Mouse (Mus musculus) frontal cortex, postnatal 36 days (tissue): Measurements from ENCODE around the gene Mbnl2.

ENCODE experiments used
- DNase-seq, 2 experiments: peaks; one replicate each; pipeline ENCODE4 v3.0.0; 2022; ENCODE audit warnings: low spot score in 2 of 2

Mbnl2 gene

DNA sequence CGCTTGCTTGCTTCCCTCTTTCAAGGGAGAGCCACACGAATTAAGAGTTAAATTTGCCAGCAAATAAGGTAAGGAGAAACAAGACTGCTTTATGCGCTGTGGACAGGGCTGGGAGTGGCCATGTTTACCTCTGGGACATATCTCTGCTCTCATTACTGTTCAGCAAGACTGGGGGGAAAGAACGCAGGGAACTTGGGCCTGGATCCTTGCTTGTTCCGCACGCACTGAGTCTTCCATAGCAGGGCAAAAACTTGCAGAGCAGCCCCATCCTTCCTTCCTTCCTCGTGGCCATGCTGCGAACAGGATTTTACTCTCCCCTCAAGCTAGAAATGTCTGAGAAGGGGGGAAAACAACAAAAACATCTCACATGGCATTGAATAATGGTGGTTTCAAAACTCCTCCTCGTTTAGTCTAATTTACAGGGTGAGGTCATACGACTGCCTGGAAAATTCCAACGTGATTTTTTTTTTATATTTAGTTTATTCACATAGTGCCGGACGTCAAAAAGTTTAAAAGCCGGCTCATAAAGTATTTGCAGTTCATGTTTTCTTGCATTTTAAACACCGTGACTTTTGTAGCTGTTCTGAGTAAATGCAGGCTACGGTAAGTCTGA lies 21.8 kb downstream of the Mbnl2 start:
- DNase-seq, result no peak

DNA sequence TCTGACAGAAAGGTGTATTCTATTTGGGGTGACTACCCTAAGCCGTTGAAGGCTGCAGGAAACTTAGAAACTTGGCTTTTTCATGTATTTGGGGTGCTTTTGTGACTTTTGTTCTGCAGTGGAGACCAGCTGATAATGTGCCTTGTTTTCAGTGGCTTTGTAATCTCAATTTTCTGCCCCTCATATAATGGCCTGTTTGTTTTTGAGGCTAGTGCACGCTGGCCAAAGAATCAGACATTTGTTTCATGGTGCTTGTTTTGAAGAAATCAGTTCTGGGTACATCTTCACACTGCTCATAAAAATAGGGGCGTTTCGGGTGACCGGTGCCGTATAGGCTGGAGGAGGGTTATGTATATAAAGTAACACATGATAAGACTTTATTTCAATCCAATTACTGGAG lies 22.4 kb downstream of the Mbnl2 start:
- no peak for DNase-seq

GRCm38 (mm10) chr14:120298439-120298838 lies 23.0 kb downstream of the Mbnl2 start:
- DNase-seq, result no peak

- DNase-seq, result no peak
Observed at GRCm38 (mm10) chr14:120299716-120300115, 24.2 kb downstream of the Mbnl2 start.

DNA sequence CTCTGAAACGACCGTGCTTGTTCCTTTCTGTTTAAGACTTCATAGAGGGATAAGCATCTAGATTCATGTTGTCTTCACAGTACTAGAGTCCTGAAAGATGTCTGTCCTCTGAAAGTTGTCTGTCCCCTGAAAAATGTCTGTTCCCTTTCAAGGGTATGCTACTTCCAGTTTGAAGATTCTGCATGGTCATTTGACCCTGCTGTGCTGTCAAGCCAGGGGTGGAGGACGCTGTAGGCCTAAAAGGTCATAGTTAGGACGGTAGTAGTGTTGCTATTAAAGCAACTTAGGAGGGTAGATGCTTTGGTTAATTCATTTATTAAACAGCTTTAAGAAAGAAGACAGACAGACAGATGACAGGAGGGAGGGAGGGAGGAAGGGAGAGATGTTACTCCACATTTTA lies 24.7 kb downstream of the Mbnl2 start:
- no peak for DNase-seq

GRCm38 (mm10) chr14:120300814-120301213 lies 25.3 kb downstream of the Mbnl2 start:
- no peak for DNase-seq

- DNase-seq, result no peak
Observed at GRCm38 (mm10) chr14:120302913-120303548, 27.6 kb downstream of the Mbnl2 start.

- DNase-seq, result no peak
Observed at GRCm38 (mm10) chr14:120306229-120306628, 30.8 kb downstream of the Mbnl2 start.

DNA sequence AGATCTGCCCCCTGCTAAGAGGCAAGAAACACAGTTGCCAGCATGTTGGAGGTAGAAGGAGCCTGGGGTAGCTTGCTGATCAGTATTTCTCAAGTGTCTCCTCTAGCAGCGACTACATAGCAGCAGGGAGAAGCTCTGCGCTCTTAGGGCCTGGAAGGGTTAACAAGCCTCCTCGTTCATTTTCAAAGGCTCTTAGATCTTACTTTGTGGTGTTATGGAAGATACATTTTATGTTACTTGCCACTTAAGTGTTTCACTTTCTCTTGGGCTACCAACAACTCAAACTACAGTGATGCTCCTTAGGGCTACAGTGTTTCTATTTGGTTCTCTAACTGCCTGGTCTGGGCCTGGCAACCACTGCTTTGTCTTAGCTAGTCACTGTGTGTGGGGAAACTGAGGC lies 31.9 kb downstream of the Mbnl2 start:
- no peak for DNase-seq

GRCm38 (mm10) chr14:120307963-120308362 lies 32.5 kb downstream of the Mbnl2 start:
- DNase-seq, result peak in 1 of 2 experiments; percentile 46

- no peak for DNase-seq
Observed at GRCm38 (mm10) chr14:120309691-120310090, 34.2 kb downstream of the Mbnl2 start.

DNA sequence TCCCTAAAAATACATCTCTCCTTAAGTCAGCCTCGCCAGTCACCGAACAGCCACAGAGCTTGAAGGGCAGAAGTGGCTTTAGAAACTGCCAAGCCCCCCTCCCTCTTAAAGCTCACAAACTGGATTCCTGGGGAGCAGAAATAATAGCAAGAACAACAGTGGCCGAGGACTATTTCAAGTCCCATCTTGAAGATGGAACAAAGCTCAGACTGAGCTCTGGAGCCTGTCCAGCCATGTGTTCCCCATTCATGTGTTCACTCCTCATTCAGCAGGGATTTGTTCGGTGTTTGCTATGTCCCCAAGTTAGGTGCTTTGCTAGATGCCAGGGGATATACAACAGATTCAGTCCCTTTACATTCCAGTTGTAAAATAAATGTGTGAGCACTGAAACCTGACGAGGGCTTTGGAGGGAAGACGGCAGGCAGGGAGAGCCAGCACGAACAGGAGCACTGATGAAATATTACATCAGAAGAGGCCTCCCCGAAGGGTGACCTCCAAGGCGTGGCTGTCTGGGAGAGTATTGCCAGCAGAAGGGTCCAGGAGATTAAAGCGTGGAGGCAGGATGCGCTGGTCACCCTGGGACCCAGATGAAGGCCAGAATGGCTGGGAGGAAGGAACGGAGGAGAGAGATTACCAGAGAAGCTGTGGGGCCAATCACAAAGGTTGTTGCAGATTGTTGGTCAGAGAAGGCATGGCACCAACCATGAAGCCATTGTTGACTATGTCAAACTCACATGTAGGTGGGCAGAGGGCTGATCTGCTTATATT lies 36.0 kb downstream of the Mbnl2 start:
- DNase-seq, result no peak

DNA sequence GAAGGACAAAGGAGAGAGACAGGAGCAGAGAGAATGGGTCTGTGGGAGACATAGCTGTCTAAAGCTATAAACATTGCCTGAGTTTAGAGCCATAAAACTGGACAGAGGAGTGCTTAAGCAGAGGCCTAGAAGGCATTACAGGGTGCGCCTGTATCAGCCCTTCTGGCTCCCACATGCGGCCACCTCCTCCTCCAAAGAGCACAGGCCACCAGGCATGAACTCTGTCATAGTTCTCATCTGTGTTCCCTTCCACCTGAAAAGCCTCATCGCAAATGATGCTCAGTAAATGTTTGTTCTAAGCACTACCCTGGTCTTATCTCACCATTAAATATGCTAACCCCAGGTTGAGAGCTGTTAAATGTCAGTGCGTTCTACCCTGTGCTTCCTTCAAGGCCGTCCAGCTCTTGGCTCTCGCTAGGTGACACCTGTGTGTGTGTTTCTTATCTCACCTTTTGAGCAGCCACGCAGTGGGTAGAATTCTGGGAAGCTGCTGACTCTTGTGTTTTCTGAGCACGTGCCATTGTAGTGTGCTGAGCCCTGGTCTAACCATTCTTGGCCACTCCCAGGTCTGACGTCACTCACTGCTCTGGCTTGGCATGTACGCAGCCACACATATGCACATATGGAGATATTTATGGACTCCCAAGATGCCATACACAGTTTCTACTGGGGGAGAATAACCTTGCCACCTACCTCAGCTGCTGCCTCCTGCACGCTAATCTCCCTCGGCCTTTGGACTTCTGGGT lies 37.4 kb downstream of the Mbnl2 start:
- no peak for DNase-seq

GRCm38 (mm10) chr14:120313466-120313865 lies 38.0 kb downstream of the Mbnl2 start:
- no peak for DNase-seq

DNA sequence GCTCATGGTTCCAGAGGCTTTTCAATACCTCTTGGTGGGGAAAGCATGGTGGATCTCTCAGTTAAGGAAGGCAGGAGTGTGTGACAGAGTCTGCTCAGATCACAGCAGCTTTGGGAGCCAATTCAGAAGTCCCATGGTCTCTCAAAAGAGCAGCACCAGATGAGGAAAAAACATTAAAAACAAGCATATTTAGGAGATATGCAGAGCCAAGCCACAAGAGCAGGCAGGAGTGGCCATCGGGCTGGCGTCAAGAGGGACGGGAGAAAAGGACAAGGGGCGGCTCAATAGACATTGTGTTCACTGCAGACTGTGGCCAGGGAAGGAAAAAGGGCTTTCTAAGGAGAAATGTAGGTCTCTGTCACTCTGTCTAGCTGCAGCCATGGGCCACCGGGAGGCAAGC lies 40.3 kb downstream of the Mbnl2 start:
- no peak for DNase-seq

DNA sequence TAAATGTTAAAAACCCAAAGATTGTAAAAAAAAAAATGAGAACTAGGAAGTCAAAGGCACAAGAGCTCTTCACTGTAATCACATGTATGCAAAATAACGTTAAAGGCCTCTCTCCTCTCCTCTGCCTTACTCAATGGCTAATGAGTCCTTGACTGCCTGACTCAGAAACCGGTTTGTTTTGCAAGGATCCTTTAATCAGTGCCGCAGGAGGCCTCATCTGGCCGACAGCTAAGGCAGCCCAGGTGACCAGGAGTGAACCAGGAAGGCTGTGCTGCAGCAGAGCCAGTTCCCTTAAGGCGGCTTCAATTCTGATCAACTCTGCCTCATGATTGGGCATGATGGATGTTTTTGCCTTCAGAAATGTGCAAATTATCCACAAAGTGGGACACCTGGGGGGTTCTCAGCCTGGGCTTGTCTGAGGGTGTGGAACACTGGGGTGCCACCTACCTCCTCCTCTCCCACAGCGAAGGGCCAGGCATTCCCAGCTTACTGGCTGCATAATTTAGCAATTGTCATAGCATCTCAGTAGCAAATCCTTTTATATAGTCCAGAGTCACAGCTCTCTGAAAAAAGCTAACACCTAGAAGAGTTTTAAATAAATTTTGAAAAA lies 43.0 kb downstream of the Mbnl2 start:
- no peak for DNase-seq

GRCm38 (mm10) chr14:120318974-120319731 lies 43.7 kb downstream of the Mbnl2 start:
- no peak for DNase-seq

DNA sequence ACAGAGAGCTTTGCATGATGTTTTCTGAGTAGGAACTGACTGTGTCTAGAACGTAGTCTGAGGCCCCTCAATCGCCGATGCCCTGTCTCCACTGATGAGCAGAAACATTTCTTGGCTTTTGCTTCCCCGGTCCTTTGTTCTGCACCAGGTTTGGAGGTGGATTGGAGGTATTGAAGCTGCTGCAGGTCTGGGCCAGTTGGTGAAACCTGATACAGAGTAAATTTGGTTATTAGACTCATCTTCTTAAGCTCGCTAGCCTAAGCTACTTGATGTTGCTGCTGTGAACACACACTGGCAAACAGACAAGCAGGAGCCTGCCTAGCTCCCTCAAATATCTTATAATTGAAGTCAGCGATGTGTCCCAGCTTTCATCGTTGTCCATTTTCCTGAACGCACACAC lies 46.6 kb downstream of the Mbnl2 start:
- DNase-seq, result no peak

DNA sequence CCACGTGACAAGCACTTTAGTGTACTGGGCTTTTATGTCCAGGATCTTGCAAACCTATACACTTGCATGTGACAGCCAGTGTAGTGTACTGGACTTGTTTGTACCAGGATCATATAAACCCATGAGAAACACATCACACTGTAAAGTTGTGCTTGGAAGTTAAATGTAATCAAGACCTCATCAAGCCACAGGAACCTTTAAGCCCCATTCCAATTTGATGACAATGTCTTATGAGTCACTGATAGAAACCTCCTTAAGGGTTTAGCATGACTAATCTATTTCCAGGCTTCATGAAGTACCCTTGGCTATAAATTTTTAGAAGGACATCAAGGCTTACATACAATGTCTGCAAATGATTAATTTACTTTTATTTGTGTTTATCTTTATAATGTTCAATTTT lies 47.6 kb downstream of the Mbnl2 start:
- DNase-seq, result no peak

DNA sequence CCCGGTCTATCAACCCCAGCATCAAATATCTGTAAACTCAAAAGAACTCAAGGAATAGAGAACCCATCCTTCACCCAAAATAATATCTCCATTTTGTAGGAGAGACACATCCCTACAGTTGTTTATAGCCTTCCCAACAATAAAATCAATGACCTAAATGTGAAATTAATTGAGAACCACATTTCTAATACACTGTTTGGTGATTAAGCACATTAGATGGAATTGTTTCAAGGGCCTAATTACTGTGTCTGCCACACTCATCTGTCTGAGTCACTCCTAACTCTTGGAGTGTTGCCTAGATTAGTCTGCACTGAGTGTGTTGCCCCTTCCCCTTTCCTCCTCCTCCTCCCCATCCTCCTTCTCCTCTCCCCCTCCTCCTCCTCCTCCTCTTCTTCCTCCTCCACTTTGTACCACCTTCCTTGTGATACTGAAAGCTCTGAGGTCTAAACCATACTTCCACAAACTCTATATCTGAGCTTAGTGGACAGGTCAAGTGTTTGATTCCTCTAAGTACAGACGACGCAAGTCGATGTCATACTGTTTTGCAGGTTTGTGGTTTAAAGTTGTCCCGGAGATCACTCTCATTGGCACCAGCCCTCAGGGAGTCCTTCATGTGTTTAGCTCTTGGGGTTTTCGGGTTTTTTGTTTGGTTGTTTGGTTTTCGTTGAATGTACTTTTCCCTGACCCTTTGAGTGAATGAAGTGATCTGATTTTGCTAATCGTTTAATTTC lies 48.8 kb downstream of the Mbnl2 start:
- no peak for DNase-seq
